Mouse (Mus musculus) E14TG2a.4 (cell line): ENCODE measurements around the gene Syk.

Experiments
- H3K27me3 ChIP-seq: 2 replicates; pipeline ENCODE4 v1.6.1; 2014; ENCODE audit warnings: low read length, control low read depth; ENCODE audit not compliant: insufficient read depth
- H3K36me3 ChIP-seq: 2 replicates; pipeline ENCODE4 v1.6.1; 2014; ENCODE audit warnings: low read length, control low read depth; ENCODE audit not compliant: insufficient read depth
- H3K4me1 ChIP-seq: replicated peaks from 2 replicates; pipeline ENCODE4 v1.6.1; 2014; ENCODE audit warnings: low read depth, low read length, control low read depth
- H3K4me3 ChIP-seq: replicated peaks from 2 replicates; pipeline ENCODE4 v1.5.1; 2014; ENCODE audit warnings: mild to moderate bottlenecking, low read length
- H3K9me3 ChIP-seq: 2 replicates; pipeline ENCODE4 v1.6.1; 2014; ENCODE audit warnings: low read length, control low read depth
- CTCF ChIP-seq: conservative IDR thresholded peaks from 2 replicates; pipeline ENCODE4 v1.5.1; 2014; ENCODE audit warnings: low read length
- NANOG ChIP-seq: IDR thresholded peaks from 2 replicates; pipeline ENCODE4 v1.6.1; 2014; ENCODE audit warnings: borderline replicate concordance, low read length, mixed read lengths
- POU5F1 ChIP-seq: IDR thresholded peaks from 2 replicates; pipeline ENCODE4 v1.6.1; 2014; ENCODE audit warnings: low read length, borderline replicate concordance

The Syk gene

GRCm38 (mm10) chr13:52572451-52573446, 10.2 kb upstream of the Syk start:
- Histone ChIP-seq H3K9me3 (no peaks in the 10 kb centered on the region), H3K4me1 (peaks cover 77% of the 10 kb centered on the region), H3K4me3 (0 out of 2 replicates have a peak overlapping the region, but pooled peaks have one; percentile 13), H3K27me3 (no peaks in the 10 kb centered on the region; the same call in 1 of the 2 replicates), H3K36me3 (no peaks in the 10 kb centered on the region)
- TF ChIP-seq CTCF, result no peak
- no peak for TF ChIP-seq NANOG
- TF ChIP-seq POU5F1, result no peak

GRCm38 (mm10) chr13:52574311-52574710, 8.7 kb upstream of the Syk start:
- no peaks in the 10 kb centered on the region for H3K36me3 ChIP-seq
- peaks cover 68% of the 10 kb centered on the region for H3K4me1 ChIP-seq
- no peaks in the 10 kb centered on the region for H3K9me3 ChIP-seq
- no peak overlapping the region for H3K4me3 ChIP-seq
- TF ChIP-seq POU5F1 (no peak), NANOG (no peak), CTCF (no peak)
- H3K27me3 ChIP-seq, result no peaks in the 10 kb centered on the region; the same call in 1 of the 2 replicates

- no peak for TF ChIP-seq CTCF
- no peak for TF ChIP-seq POU5F1
- TF ChIP-seq NANOG, result no peak
- Histone ChIP-seq H3K4me3 (no peak overlapping the region), H3K9me3 (no peaks in the 10 kb centered on the region), H3K36me3 (no peaks in the 10 kb centered on the region), H3K27me3 (no peaks in the 10 kb centered on the region), H3K4me1 (peaks cover 57% of the 10 kb centered on the region)
Observed at GRCm38 (mm10) chr13:52575483-52575882, 7.5 kb upstream of the Syk start.

- no peaks in the 10 kb centered on the region for H3K27me3 ChIP-seq
- H3K36me3 ChIP-seq, result no peaks in the 10 kb centered on the region
- 0 out of 2 replicates have a peak, but pooled peaks cover 3% of the 10 kb centered on the region for H3K9me3 ChIP-seq
- TF ChIP-seq CTCF (no peak), NANOG (no peak), POU5F1 (no peak)
- H3K4me1 ChIP-seq, result peaks cover 54% of the 10 kb centered on the region
- no peak overlapping the region for H3K4me3 ChIP-seq
Observed at GRCm38 (mm10) chr13:52576021-52576614, 6.9 kb upstream of the Syk start.

GRCm38 (mm10) chr13:52576841-52577240, 6.1 kb upstream of the Syk start:
- no peak overlapping the region for H3K4me3 ChIP-seq
- TF ChIP-seq POU5F1 (no peak), NANOG (no peak), CTCF (no peak)
- H3K36me3 ChIP-seq, result no peaks in the 10 kb centered on the region
- peaks cover 48% of the 10 kb centered on the region for H3K4me1 ChIP-seq
- H3K27me3 ChIP-seq, result no peaks in the 10 kb centered on the region
- 0 out of 2 replicates have a peak, but pooled peaks cover 4% of the 10 kb centered on the region for H3K9me3 ChIP-seq

GRCm38 (mm10) chr13:52577326-52577920, 5.5 kb upstream of the Syk start:
- H3K27me3 ChIP-seq, result no peaks in the 10 kb centered on the region
- 0 out of 2 replicates have a peak, but pooled peaks cover 4% of the 10 kb centered on the region for H3K9me3 ChIP-seq
- TF ChIP-seq NANOG (no peak), CTCF (no peak), POU5F1 (no peak)
- H3K4me3 ChIP-seq, result no peak overlapping the region
- H3K36me3 ChIP-seq, result no peaks in the 10 kb centered on the region
- peaks cover 46% of the 10 kb centered on the region for H3K4me1 ChIP-seq

- H3K27me3 ChIP-seq, result no peaks in the 10 kb centered on the region
- no peaks in the 10 kb centered on the region for H3K36me3 ChIP-seq
- TF ChIP-seq CTCF, result no peak
- TF ChIP-seq POU5F1, result no peak
- TF ChIP-seq NANOG, result no peak
Observed at GRCm38 (mm10) chr13:52577939-52578338, 5.0 kb upstream of the Syk start.

GRCm38 (mm10) chr13:52578776-52579175, 4.2 kb upstream of the Syk start:
- no peaks in the 10 kb centered on the region for H3K36me3 ChIP-seq
- 0 out of 2 replicates have a peak, but pooled peaks cover 4% of the 10 kb centered on the region for H3K9me3 ChIP-seq
- H3K27me3 ChIP-seq, result no peaks in the 10 kb centered on the region
- peaks cover 37% of the 10 kb centered on the region for H3K4me1 ChIP-seq
- no peak overlapping the region for H3K4me3 ChIP-seq
- TF ChIP-seq CTCF (no peak), POU5F1 (no peak), NANOG (no peak)

More at GRCm38 (mm10) chr13:52577939-52578338, 5.0 kb upstream of the Syk start:
- Histone ChIP-seq H3K4me1 (peaks cover 45% of the 10 kb centered on the region), H3K9me3 (0 out of 2 replicates have a peak, but pooled peaks cover 4% of the 10 kb centered on the region), H3K4me3 (no peak overlapping the region)
